ENCODE assay signal across 14 mouse cellular contexts in the genomic region with DNA sequence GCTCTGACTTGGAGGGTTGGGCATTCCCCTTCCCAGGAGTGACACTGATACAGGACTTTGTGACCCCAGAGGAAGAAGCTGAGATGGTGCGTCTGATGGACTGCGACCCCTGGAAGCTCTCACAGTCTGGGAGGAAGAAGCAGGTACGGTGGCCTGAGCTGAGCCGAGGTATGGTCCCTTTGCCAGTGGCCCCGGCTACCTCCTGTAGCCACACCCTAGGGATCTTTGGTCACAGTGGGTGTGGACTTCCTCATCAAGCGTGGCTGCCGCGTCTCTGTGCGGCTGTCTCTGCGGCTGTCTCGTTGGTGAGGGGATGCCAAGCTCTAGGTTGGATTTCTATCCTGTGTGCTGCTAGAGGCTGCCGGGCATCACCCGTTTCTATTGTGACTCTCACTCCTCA. TPM values are rescaled to one million over a fixed set of nuclear protein-coding genes. Genes with fewer than 3 reads are reported as not detected.
DNase-seq lines count a peak whose midpoint lies in the region; ATAC-seq and TF ChIP-seq lines count a peak whose summit lies in the region.
"Had no signal": no experiment of that assay in that cellular context is flagged by ENCODE, and none has a peak within 500 bp of the region (broad histone marks: within the 10 kb centered on the region; RNA-seq: fewer than 3 reads in every experiment).

No protein-coding gene starts in this region.

- 46% methylated on average over 13 of the region's 13 CpGs for WGBS in bone marrow, adult 2 months
- 74% methylated on average over 13 of the region's 13 CpGs for WGBS in liver, postnatal 0 days (ENCODE audit: insufficient replicate concordance)
- WGBS in small intestine, adult 2 months, result 36% methylated on average over 13 of the region's 13 CpGs
- 93% methylated on average over 13 of the region's 13 CpGs for WGBS in hindbrain, embryonic 14.5 days

- no peak overlapping the region for H3K4me3 ChIP-seq in bone marrow, adult 2 months (replicated peaks; ENCODE audit: control insufficient read depth, low read depth, low read length)
- H3K4me3 ChIP-seq in liver, postnatal 0 days (ENCODE audit: low read depth, low read length), result no peak overlapping the region
- peak overlapping the region; percentile 14; the same call in 1 of the 2 replicates for H3K4me3 ChIP-seq in small intestine, adult 2 months (ENCODE audit: low read depth, low read length)
- no peak overlapping the region for H3K4me3 ChIP-seq in hindbrain, embryonic 14.5 days (replicated peaks; ENCODE audit: low read length)
- H3K4me3 ChIP-seq: embryonic facial prominence, embryonic 13.5 days; forebrain, embryonic 12.5 days; heart, embryonic 10.5 days; hindbrain, embryonic 13.5 days had no signal

- H3K4me1 ChIP-seq in bone marrow, adult 2 months (ENCODE audit: control insufficient read depth, insufficient read depth, low read length), result peaks cover 4% of the 10 kb centered on the region
- H3K4me1 ChIP-seq in liver, postnatal 0 days (ENCODE audit: insufficient read depth), result peaks cover 15% of the 10 kb centered on the region
- H3K4me1 ChIP-seq in small intestine, adult 2 months (ENCODE audit: control insufficient read depth, insufficient read depth, insufficient read length, low read length), result peaks cover 18% of the 10 kb centered on the region
- H3K4me1 ChIP-seq in hindbrain, embryonic 14.5 days (replicated peaks; ENCODE audit: control insufficient read depth, insufficient read depth, low read length), result peaks cover 16% of the 10 kb centered on the region

- DNase-seq in heart, adult 11 months, result peak; percentile 92
- DNase-seq in heart, postnatal 10 days, result no peak
- DNase-seq in liver, postnatal 0 days, result no peak
- DNase-seq in urinary bladder, postnatal 36 days (ENCODE audit: low spot score in 2 of 2), result no peak
- DNase-seq in hindbrain, embryonic 14.5 days (ENCODE audit: low spot score), result no peak
- DNase-seq: adrenal gland, postnatal 10 days; gastrocnemius, postnatal 25 days had no signal

- TF ChIP-seq POLR2A in bone marrow, adult 2 months (IDR thresholded peaks at IDR 0.05; ENCODE audit: borderline replicate concordance, control insufficient read depth, low read depth, low read length), result peak; percentile 28; the same call in 1 of the 2 replicates
- TF ChIP-seq POLR2A in small intestine, adult 2 months (IDR thresholded peaks at IDR 0.05; ENCODE audit: low read depth, low read length), result no peak

- H3K4me2 ChIP-seq in liver, postnatal 0 days (ENCODE audit: low read depth, low read length), result 0 out of 2 replicates have a peak overlapping the region, but pooled peaks have one; percentile 11
- no peak overlapping the region for H3K4me2 ChIP-seq in hindbrain, embryonic 14.5 days (replicated peaks)
- H3K4me2 ChIP-seq: embryonic facial prominence, embryonic 13.5 days; forebrain, embryonic 12.5 days; hindbrain, embryonic 13.5 days had no signal

- no peak for ATAC-seq in liver, postnatal 0 days
- no peak for ATAC-seq in hindbrain, embryonic 14.5 days (ENCODE audit: low FRiP score)
- ATAC-seq: forebrain, embryonic 16.5 days had no signal

- H3K36me3 ChIP-seq in liver, postnatal 0 days (replicated peaks; ENCODE audit: insufficient read depth, low read length), result peaks cover 24% of the 10 kb centered on the region
- H3K36me3 ChIP-seq in small intestine, adult 2 months (ENCODE audit: control insufficient read depth, insufficient read depth, low read length), result peaks cover 21% of the 10 kb centered on the region
- H3K36me3 ChIP-seq in hindbrain, embryonic 14.5 days (replicated peaks; ENCODE audit: control insufficient read depth, insufficient read depth), result peaks cover 34% of the 10 kb centered on the region

- no peak for TF ChIP-seq CTCF in bone marrow, adult 2 months (IDR thresholded peaks at IDR 0.05; ENCODE audit: control insufficient read depth, insufficient read depth, low read length)
- TF ChIP-seq CTCF in liver, postnatal 0 days (IDR thresholded peaks at IDR 0.05; ENCODE audit: low read depth), result no peak
- no peak for TF ChIP-seq CTCF in small intestine, adult 2 months (IDR thresholded peaks at IDR 0.05; ENCODE audit: extremely low read depth, insufficient read length, insufficient replicate concordance, low read depth, low read length)

- no peaks in the 10 kb centered on the region for H3K27me3 ChIP-seq in liver, postnatal 0 days (ENCODE audit: insufficient read depth, low read length)
- no peaks in the 10 kb centered on the region for H3K27me3 ChIP-seq in small intestine, adult 2 months (ENCODE audit: control insufficient read depth, insufficient read depth, low read length)
- no peaks in the 10 kb centered on the region for H3K27me3 ChIP-seq in hindbrain, embryonic 14.5 days (ENCODE audit: control insufficient read depth, insufficient read depth, low read length)
- H3K27me3 ChIP-seq: embryonic facial prominence, embryonic 13.5 days; forebrain, embryonic 12.5 days; hindbrain, embryonic 13.5 days had no signal

- intact Hi-C loops in heart, postnatal 10 days (cut with DNase I), result no loop called here

- TF ChIP-seq EP300 in liver, postnatal 0 days (IDR thresholded peaks at IDR 0.05; ENCODE audit: low read depth), result no peak

- H3K9ac ChIP-seq in liver, postnatal 0 days (replicated peaks), result no peak overlapping the region
- no peak overlapping the region for H3K9ac ChIP-seq in hindbrain, embryonic 14.5 days
- H3K9ac ChIP-seq: embryonic facial prominence, embryonic 13.5 days; forebrain, embryonic 12.5 days; hindbrain, embryonic 13.5 days had no signal

- peak overlapping the region; percentile 94 for H3K27ac ChIP-seq in bone marrow, adult 2 months (ENCODE audit: control insufficient read depth, insufficient read depth, low read depth, low read length, poor library complexity)
- H3K27ac ChIP-seq in liver, postnatal 0 days (ENCODE audit: low read depth), result peak overlapping the region; percentile 58
- H3K27ac ChIP-seq in small intestine, adult 2 months (ENCODE audit: insufficient read depth, low read depth, low read length), result no peak overlapping the region
- no peak overlapping the region for H3K27ac ChIP-seq in hindbrain, embryonic 14.5 days
- H3K27ac ChIP-seq: embryonic facial prominence, embryonic 13.5 days; forebrain, embryonic 12.5 days; heart, embryonic 10.5 days; hindbrain, embryonic 13.5 days had no signal

- no peaks in the 10 kb centered on the region; the same call in 1 of the 2 replicates for H3K9me3 ChIP-seq in liver, postnatal 0 days (ENCODE audit: low read length)
- no peaks in the 10 kb centered on the region for H3K9me3 ChIP-seq in hindbrain, embryonic 14.5 days (ENCODE audit: control insufficient read depth, low read length)
- H3K9me3 ChIP-seq: embryonic facial prominence, embryonic 13.5 days; hindbrain, embryonic 13.5 days had no signal

RNA-seq across cellular contexts. Expression of gene Alkbh4, which starts 3.4 kb away (rescaled TPM):
- 1 to 10 TPM; 6.1 to 7.1 TPM for total RNA-seq in heart, postnatal 10 days (2021)
- 8.8 and 14.2 TPM in 2 replicates for polyA plus RNA-seq in bone marrow, adult 2 months (2011; ENCODE audit: insufficient read depth, insufficient read length, low replicate concordance, missing spikeins)
- 8.8 and 9.2 TPM in 2 replicates for polyA plus RNA-seq in liver, postnatal 0 days (2015; fragmentation: Nextera tagmentation; extraction: Ambion mirVana)
- polyA plus RNA-seq in small intestine, adult 2 months (2012; rRNA removed), result 11.2 and 25.3 TPM in 2 replicates
- 16.7 and 17.1 TPM in 2 replicates for polyA plus RNA-seq in hindbrain, embryonic 14.5 days (2014; fragmentation: Nextera tagmentation; extraction: Ambion mirVana)

RNA-seq across cellular contexts. Expression of gene Lrwd1, which starts 3.5 kb away (rescaled TPM):
- 1 to 10 TPM; 7.0 to 7.7 TPM for total RNA-seq in heart, postnatal 10 days (2021)
- 41.9 and 61.5 TPM in 2 replicates for polyA plus RNA-seq in bone marrow, adult 2 months (2011; ENCODE audit: insufficient read depth, insufficient read length, low replicate concordance, missing spikeins)
- 13.7 and 16.5 TPM in 2 replicates for polyA plus RNA-seq in liver, postnatal 0 days (2015; fragmentation: Nextera tagmentation; extraction: Ambion mirVana)
- 8.9 and 16.9 TPM in 2 replicates for polyA plus RNA-seq in small intestine, adult 2 months (2012; rRNA removed)
- polyA plus RNA-seq in hindbrain, embryonic 14.5 days (2014; fragmentation: Nextera tagmentation; extraction: Ambion mirVana), result 18.2 and 20.5 TPM in 2 replicates

RNA-seq across cellular contexts. Expression of gene Polr2j, which starts 23.0 kb away (rescaled TPM):
- 10 to 100 TPM; 63.9 to 80.0 TPM for total RNA-seq in heart, postnatal 10 days (2021)
- polyA plus RNA-seq in bone marrow, adult 2 months (2011; ENCODE audit: insufficient read depth, insufficient read length, low replicate concordance, missing spikeins), result 54.8 and 82.1 TPM in 2 replicates
- polyA plus RNA-seq in liver, postnatal 0 days (2015; fragmentation: Nextera tagmentation; extraction: Ambion mirVana), result 99.8 and 112 TPM in 2 replicates
- polyA plus RNA-seq in small intestine, adult 2 months (2012; rRNA removed), result 29.3 and 48.4 TPM in 2 replicates
- polyA plus RNA-seq in hindbrain, embryonic 14.5 days (2014; fragmentation: Nextera tagmentation; extraction: Ambion mirVana), result 209 and 235 TPM in 2 replicates

RNA-seq across cellular contexts. Expression of gene Orai2, which starts 31.1 kb away (rescaled TPM):
- total RNA-seq in heart, postnatal 10 days (2021), result 1 to 10 TPM; 2.7 to 3.8 TPM
- 13.1 and 33.3 TPM in 2 replicates for polyA plus RNA-seq in bone marrow, adult 2 months (2011; ENCODE audit: insufficient read depth, insufficient read length, low replicate concordance, missing spikeins)
- 4.4 and 4.5 TPM in 2 replicates for polyA plus RNA-seq in liver, postnatal 0 days (2015; fragmentation: Nextera tagmentation; extraction: Ambion mirVana)
- 28.9 and 31.4 TPM in 2 replicates for polyA plus RNA-seq in small intestine, adult 2 months (2012; rRNA removed)
- 34.6 and 37.5 TPM in 2 replicates for polyA plus RNA-seq in hindbrain, embryonic 14.5 days (2014; fragmentation: Nextera tagmentation; extraction: Ambion mirVana)

RNA-seq across cellular contexts. Expression of gene Rasa4, which starts 55.7 kb away (rescaled TPM):
- total RNA-seq in heart, postnatal 10 days (2021), result 1 to 10 TPM; 5.5 to 6.3 TPM
- polyA plus RNA-seq in bone marrow, adult 2 months (2011; ENCODE audit: insufficient read depth, insufficient read length, low replicate concordance, missing spikeins), result 16.7 and 31.3 TPM in 2 replicates
- 2.1 TPM in 2 replicates for polyA plus RNA-seq in liver, postnatal 0 days (2015; fragmentation: Nextera tagmentation; extraction: Ambion mirVana)
- polyA plus RNA-seq in small intestine, adult 2 months (2012; rRNA removed), result 16.5 and 42.8 TPM in 2 replicates
- 13.6 and 15.0 TPM in 2 replicates for polyA plus RNA-seq in hindbrain, embryonic 14.5 days (2014; fragmentation: Nextera tagmentation; extraction: Ambion mirVana)

Comparison
In these comparisons a context has a peak if more than half of its experiments do, and no peak if none do; other contexts are left out.
1. H3K27ac ChIP-seq: peak in bone marrow, adult 2 months (single experiment) and liver, postnatal 0 days (single experiment); none in small intestine, adult 2 months (single experiment) and hindbrain, embryonic 14.5 days (single experiment).